Mouse (Mus musculus): ENCODE results near the gene Tmem131l. TPM values are rescaled to one million over a fixed set of nuclear protein-coding genes. Genes with fewer than 3 reads are reported as not detected.
A peak's percentile ranks its signal among the peaks of the same experiment; 100 is the strongest.

Gene Tmem131l
- 86.6 and 86.8 TPM in 2 replicates for polyA plus RNA-seq (2014; fragmentation: Nextera tagmentation; extraction: Ambion mirVana)

DNA sequence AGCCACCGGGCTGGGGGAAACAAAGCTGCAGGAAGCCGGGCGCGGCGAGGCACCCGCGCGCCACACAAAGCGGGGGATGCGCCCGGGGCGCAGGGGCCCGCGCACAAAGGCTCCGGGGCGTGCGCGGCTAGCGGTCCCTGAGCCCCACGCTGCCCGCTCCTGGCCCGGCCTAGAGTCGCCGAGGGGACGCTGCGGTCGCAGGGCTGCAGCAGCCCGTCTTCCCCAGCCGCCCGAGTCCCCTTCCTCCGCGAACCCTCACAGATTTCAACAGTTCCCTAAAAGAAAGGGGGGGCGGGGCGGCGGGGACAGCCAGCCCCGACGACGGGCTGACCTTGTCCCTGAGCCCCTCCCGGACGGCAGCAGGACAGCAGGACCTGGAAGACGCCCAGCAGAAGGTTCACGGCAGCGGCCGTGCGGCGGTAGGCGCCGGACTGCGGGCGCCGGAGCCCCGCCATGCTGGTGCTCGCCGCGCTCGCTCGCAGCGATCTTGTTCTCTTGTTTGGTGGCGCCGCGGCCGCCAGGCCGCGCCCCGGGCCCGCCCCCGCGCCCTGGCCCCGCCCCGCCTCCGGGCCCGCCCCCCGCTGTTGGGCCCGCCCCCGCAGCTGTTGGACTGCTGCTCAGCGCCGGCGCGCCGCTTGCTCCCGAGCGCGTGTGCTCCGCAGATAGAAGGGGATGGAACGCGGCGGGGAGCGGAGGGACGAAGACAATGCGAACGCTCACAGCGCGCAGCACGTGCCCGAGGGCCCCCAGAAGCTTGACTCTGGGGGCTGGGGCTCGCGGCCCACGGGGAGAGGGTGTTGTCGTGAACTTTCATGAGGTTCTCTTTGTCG is at the start of gene Tmem131l:
TSS of gene Tmem131l (minus strand) at position 530 of the 830 bp plus-strand sequence.
- DNase-seq (ENCODE audit: low spot score), result peak; percentile 91
- Histone ChIP-seq H3K27me3 (ENCODE audit: control insufficient read depth, insufficient read depth, low read length) (no peaks in the 10 kb centered on the region), H3K4me2 (ENCODE audit: low read depth, severe bottlenecking) (peak within 1 kb of the TSS; percentile 90), H3K9ac (ENCODE audit: low read length) (peak within 1 kb of the TSS; percentile 96), H3K9me3 (ENCODE audit: control insufficient read depth, low read length) (no peaks in the 10 kb centered on the region), H3K4me3 (ENCODE audit: low read depth, low read length) (peak within 1 kb of the TSS; percentile 94), H3K4me1 (ENCODE audit: control insufficient read depth, insufficient read depth, low read length) (peaks cover 7% of the 10 kb centered on the region; the same call in 1 of the 2 replicates), H3K27ac (replicated peaks; ENCODE audit: low read depth, low read length) (peak within 1 kb of the TSS; percentile 79), H3K36me3 (ENCODE audit: control insufficient read depth, insufficient read depth, low read length) (no peaks in the 10 kb centered on the region)
- WGBS, result under 1% methylated on average over 86 of the region's 100 CpGs
- peak; percentile 94 for ATAC-seq (ENCODE audit: insufficient number of reproducible peaks, low FRiP score, low TSS enrichment, low read depth)

- WGBS, result 70% methylated on average over 2 of the region's 2 CpGs
- H3K36me3 ChIP-seq (ENCODE audit: control insufficient read depth, insufficient read depth, low read length), result no peaks in the 10 kb centered on the region
- no peaks in the 10 kb centered on the region for H3K27me3 ChIP-seq (ENCODE audit: control insufficient read depth, insufficient read depth, low read length)
- no peak overlapping the region for H3K4me3 ChIP-seq (ENCODE audit: low read depth, low read length)
- H3K27ac ChIP-seq (replicated peaks; ENCODE audit: low read depth, low read length), result no peak overlapping the region
- no peak for DNase-seq (ENCODE audit: low spot score)
- H3K9ac ChIP-seq (ENCODE audit: low read length), result no peak overlapping the region
- ATAC-seq (ENCODE audit: insufficient number of reproducible peaks, low FRiP score, low TSS enrichment, low read depth), result no peak
- H3K9me3 ChIP-seq (ENCODE audit: control insufficient read depth, low read length), result no peaks in the 10 kb centered on the region; the same call in 1 of the 2 replicates
- H3K4me1 ChIP-seq (ENCODE audit: control insufficient read depth, insufficient read depth, low read length), result peaks cover 3% of the 10 kb centered on the region; the same call in 1 of the 2 replicates
- no peak overlapping the region for H3K4me2 ChIP-seq (ENCODE audit: low read depth, severe bottlenecking)
Observed at GRCm38 (mm10) chr3:84086921-84087320, 46.9 kb upstream of the Tmem131l start.

DNA sequence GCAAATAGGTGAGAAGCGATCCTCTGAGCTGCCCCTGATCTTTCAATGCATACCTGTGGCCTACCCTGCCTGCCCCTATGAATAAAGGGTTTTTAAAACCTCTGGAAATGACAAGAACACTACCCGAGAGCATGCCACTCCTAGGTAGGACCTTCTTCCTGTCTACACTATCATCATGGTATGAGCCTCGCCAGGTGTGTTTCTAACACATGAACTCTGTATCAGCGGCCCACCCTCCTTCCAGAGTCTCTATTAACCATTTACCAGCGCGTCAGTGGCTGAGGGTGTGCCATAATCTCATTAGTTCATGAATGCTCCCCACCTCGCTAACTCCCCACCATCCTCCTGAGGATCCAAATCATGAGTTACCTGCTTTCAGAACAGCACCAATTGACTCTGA is 46.4 kb upstream of the Tmem131l start:
- no peak for DNase-seq (ENCODE audit: low spot score)
- 88% methylated on average over 7 of the region's 7 CpGs for WGBS
- Histone ChIP-seq H3K36me3 (ENCODE audit: control insufficient read depth, insufficient read depth, low read length) (no peaks in the 10 kb centered on the region), H3K27ac (replicated peaks; ENCODE audit: low read depth, low read length) (no peak overlapping the region), H3K9me3 (ENCODE audit: control insufficient read depth, low read length) (no peaks in the 10 kb centered on the region; the same call in 1 of the 2 replicates), H3K27me3 (ENCODE audit: control insufficient read depth, insufficient read depth, low read length) (no peaks in the 10 kb centered on the region), H3K4me1 (ENCODE audit: control insufficient read depth, insufficient read depth, low read length) (peaks cover 3% of the 10 kb centered on the region; the same call in 1 of the 2 replicates), H3K4me2 (ENCODE audit: low read depth, severe bottlenecking) (no peak overlapping the region), H3K4me3 (ENCODE audit: low read depth, low read length) (no peak overlapping the region), H3K9ac (ENCODE audit: low read length) (no peak overlapping the region)
- ATAC-seq (ENCODE audit: insufficient number of reproducible peaks, low FRiP score, low TSS enrichment, low read depth), result no peak

- ATAC-seq (ENCODE audit: insufficient number of reproducible peaks, low FRiP score, low TSS enrichment, low read depth) (peak; percentile 62; the same call in 1 of the 2 replicates), DNase-seq (ENCODE audit: low spot score) (peak; percentile 54)
- Histone ChIP-seq H3K27ac (replicated peaks; ENCODE audit: low read depth, low read length) (no peak overlapping the region), H3K4me3 (ENCODE audit: low read depth, low read length) (no peak overlapping the region), H3K9me3 (ENCODE audit: control insufficient read depth, low read length) (no peaks in the 10 kb centered on the region; the same call in 1 of the 2 replicates), H3K4me2 (ENCODE audit: low read depth, severe bottlenecking) (no peak overlapping the region), H3K27me3 (ENCODE audit: control insufficient read depth, insufficient read depth, low read length) (no peaks in the 10 kb centered on the region), H3K9ac (ENCODE audit: low read length) (no peak overlapping the region), H3K4me1 (ENCODE audit: control insufficient read depth, insufficient read depth, low read length) (peaks cover 3% of the 10 kb centered on the region; the same call in 1 of the 2 replicates), H3K36me3 (ENCODE audit: control insufficient read depth, insufficient read depth, low read length) (no peaks in the 10 kb centered on the region)
- 11% methylated on average over 9 of the region's 9 CpGs for WGBS
Observed at GRCm38 (mm10) chr3:84085429-84085828, 45.5 kb upstream of the Tmem131l start.

- H3K36me3 ChIP-seq (ENCODE audit: control insufficient read depth, insufficient read depth, low read length), result 0 out of 2 replicates have a peak, but pooled peaks cover 2% of the 10 kb centered on the region
- no peaks in the 10 kb centered on the region for H3K27me3 ChIP-seq (ENCODE audit: control insufficient read depth, insufficient read depth, low read length)
- 95% methylated on average over 4 of the region's 4 CpGs for WGBS
- H3K27ac ChIP-seq (replicated peaks; ENCODE audit: low read depth, low read length), result no peak overlapping the region
- no peak for DNase-seq (ENCODE audit: low spot score)
- H3K4me1 ChIP-seq (ENCODE audit: control insufficient read depth, insufficient read depth, low read length), result peaks cover under 1% of the 10 kb centered on the region; the same call in 1 of the 2 replicates
- no peaks in the 10 kb centered on the region; the same call in 1 of the 2 replicates for H3K9me3 ChIP-seq (ENCODE audit: control insufficient read depth, low read length)
- ATAC-seq (ENCODE audit: insufficient number of reproducible peaks, low FRiP score, low TSS enrichment, low read depth), result no peak
- no peak overlapping the region for H3K4me3 ChIP-seq (ENCODE audit: low read depth, low read length)
- H3K9ac ChIP-seq (ENCODE audit: low read length), result no peak overlapping the region
- no peak overlapping the region for H3K4me2 ChIP-seq (ENCODE audit: low read depth, severe bottlenecking)
Observed at GRCm38 (mm10) chr3:84081208-84081722, 41.3 kb upstream of the Tmem131l start.

DNA sequence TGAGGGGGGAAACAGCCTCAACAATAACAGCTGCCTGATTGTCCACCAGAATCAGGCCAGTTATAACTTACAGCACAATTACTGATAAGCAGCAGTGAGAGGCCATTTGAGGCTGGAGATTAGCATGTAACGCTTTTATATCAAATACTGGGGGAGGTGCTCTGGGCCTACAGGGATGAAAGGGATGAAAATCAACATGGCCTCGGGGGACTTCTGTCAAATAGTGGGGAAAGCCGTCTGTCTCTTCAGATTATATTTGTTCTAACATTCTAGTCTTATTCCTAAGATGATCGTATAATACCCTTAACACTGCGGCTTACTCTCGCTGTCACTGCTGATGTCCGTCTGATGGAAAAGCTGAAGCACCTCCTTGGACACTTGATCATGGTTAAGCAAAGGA is 40.1 kb upstream of the Tmem131l start:
- ATAC-seq (ENCODE audit: insufficient number of reproducible peaks, low FRiP score, low TSS enrichment, low read depth) (no peak), DNase-seq (ENCODE audit: low spot score) (no peak)
- H3K27me3 ChIP-seq (ENCODE audit: control insufficient read depth, insufficient read depth, low read length), result no peaks in the 10 kb centered on the region
- no peak overlapping the region for H3K27ac ChIP-seq (replicated peaks; ENCODE audit: low read depth, low read length)
- H3K4me1 ChIP-seq (ENCODE audit: control insufficient read depth, insufficient read depth, low read length), result no peaks in the 10 kb centered on the region; the same call in 1 of the 2 replicates
- H3K4me2 ChIP-seq (ENCODE audit: low read depth, severe bottlenecking), result no peak overlapping the region
- H3K9ac ChIP-seq (ENCODE audit: low read length), result no peak overlapping the region
- H3K9me3 ChIP-seq (ENCODE audit: control insufficient read depth, low read length), result no peaks in the 10 kb centered on the region; the same call in 1 of the 2 replicates
- H3K36me3 ChIP-seq (ENCODE audit: control insufficient read depth, insufficient read depth, low read length), result 0 out of 2 replicates have a peak, but pooled peaks cover 2% of the 10 kb centered on the region
- WGBS, result 93% methylated on average over 7 of the region's 7 CpGs
- H3K4me3 ChIP-seq (ENCODE audit: low read depth, low read length), result no peak overlapping the region

DNA sequence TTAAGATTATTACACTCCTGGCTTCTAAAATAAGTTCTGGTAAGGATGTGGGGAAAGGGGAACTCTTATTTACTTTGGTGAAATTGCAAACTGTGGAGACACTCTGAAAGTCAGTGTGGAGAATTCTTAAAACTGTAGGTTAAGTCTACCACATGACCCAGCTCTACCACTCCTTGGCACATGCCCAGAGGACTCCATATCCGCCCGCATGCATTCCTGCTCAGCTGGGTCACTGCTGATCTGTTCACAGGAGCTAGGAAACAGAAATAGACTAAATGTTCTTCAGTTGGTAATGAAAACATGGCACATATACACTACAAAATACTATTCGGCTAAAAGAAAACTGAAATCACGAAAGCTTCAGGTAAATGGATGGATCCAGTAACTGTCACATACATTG is 37.5 kb upstream of the Tmem131l start:
- ATAC-seq (ENCODE audit: insufficient number of reproducible peaks, low FRiP score, low TSS enrichment, low read depth) (no peak), DNase-seq (ENCODE audit: low spot score) (no peak)
- no peak overlapping the region for H3K27ac ChIP-seq (replicated peaks; ENCODE audit: low read depth, low read length)
- no peaks in the 10 kb centered on the region for H3K4me1 ChIP-seq (ENCODE audit: control insufficient read depth, insufficient read depth, low read length)
- no peaks in the 10 kb centered on the region; the same call in 1 of the 2 replicates for H3K9me3 ChIP-seq (ENCODE audit: control insufficient read depth, low read length)
- H3K4me2 ChIP-seq (ENCODE audit: low read depth, severe bottlenecking), result no peak overlapping the region
- H3K9ac ChIP-seq (ENCODE audit: low read length), result no peak overlapping the region
- 0 out of 2 replicates have a peak, but pooled peaks cover 2% of the 10 kb centered on the region for H3K36me3 ChIP-seq (ENCODE audit: control insufficient read depth, insufficient read depth, low read length)
- H3K27me3 ChIP-seq (ENCODE audit: control insufficient read depth, insufficient read depth, low read length), result no peaks in the 10 kb centered on the region
- WGBS, result 95% methylated on average over 4 of the region's 4 CpGs
- no peak overlapping the region for H3K4me3 ChIP-seq (ENCODE audit: low read depth, low read length)

DNA sequence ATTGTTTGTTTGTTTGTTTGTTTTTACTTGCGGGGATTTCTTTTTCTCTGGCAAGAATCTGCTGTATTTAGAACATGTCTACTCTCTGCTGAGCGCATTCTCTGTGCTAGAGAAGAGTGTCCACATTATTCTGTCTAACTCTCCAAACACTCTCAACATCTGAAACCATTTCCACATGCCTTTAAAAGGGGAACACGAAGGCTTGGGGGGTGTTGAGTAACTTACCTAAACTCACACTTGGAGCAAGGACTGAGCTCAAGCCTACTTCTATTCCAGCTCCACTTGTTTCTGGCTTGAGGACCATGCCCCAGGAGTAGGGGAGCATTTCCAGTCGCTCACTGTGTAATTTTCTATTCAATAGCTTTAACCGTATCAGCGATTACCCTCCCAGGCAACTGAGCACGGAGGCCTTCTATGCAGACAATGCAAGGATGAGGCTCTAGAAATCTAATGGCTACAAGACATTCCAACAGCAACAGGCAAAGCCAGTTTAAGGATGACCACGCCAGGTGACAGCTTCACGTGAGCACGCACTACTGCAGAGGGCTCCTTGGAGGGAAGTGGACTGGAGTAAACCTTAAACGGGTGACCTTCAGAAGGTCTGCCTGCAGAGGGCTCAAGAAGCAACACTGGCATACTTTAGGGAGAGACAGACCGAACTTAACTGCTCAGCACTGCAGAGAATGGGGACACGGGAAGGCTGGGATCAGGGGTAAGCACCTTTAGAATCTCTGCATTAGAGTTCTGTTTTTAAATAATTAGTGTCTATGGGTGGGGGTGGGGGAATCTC is 36.8 kb upstream of the Tmem131l start:
- Histone ChIP-seq H3K9me3 (ENCODE audit: control insufficient read depth, low read length) (no peaks in the 10 kb centered on the region), H3K27me3 (ENCODE audit: control insufficient read depth, insufficient read depth, low read length) (no peaks in the 10 kb centered on the region), H3K27ac (replicated peaks; ENCODE audit: low read depth, low read length) (no peak overlapping the region), H3K4me3 (ENCODE audit: low read depth, low read length) (no peak overlapping the region), H3K4me1 (ENCODE audit: control insufficient read depth, insufficient read depth, low read length) (no peaks in the 10 kb centered on the region), H3K36me3 (ENCODE audit: control insufficient read depth, insufficient read depth, low read length) (0 out of 2 replicates have a peak, but pooled peaks cover 2% of the 10 kb centered on the region), H3K4me2 (ENCODE audit: low read depth, severe bottlenecking) (no peak overlapping the region), H3K9ac (ENCODE audit: low read length) (no peak overlapping the region)
- 82% methylated on average over 13 of the region's 13 CpGs for WGBS
- no peak for ATAC-seq (ENCODE audit: insufficient number of reproducible peaks, low FRiP score, low TSS enrichment, low read depth)
- no peak for DNase-seq (ENCODE audit: low spot score)
